Mouse (Mus musculus) heart, embryonic 10.5 days (tissue): ENCODE data around the gene Syne1. TPM values are rescaled to one million over a fixed set of nuclear protein-coding genes. Genes with fewer than 3 reads are reported as not detected.

Experiments used
- DNase-seq: peaks from one replicate; pipeline ENCODE4 v3.0.0-alpha.2; 2017; ENCODE audit warnings: low spot score
- H3K27ac ChIP-seq: fragments of 300-500 bp; sonication (generic); 2 replicates; pipeline ENCODE4 v1.5.1; 2016; ENCODE audit warnings: mild to moderate bottlenecking
- H3K27me3 ChIP-seq: fragments of 300-500 bp; sonication (generic); 2 replicates; pipeline ENCODE4 v1.6.1; 2016; ENCODE audit warnings: mild to moderate bottlenecking; ENCODE audit not compliant: poor library complexity, insufficient read depth, severe bottlenecking
- H3K36me3 ChIP-seq: fragments of 300-500 bp; sonication (generic); 2 replicates; pipeline ENCODE4 v1.6.1; 2016; ENCODE audit warnings: mild to moderate bottlenecking, moderate library complexity
- H3K4me1 ChIP-seq: fragments of 300-500 bp; sonication (generic); 2 replicates; pipeline ENCODE4 v1.6.1; 2016; ENCODE audit warnings: mild to moderate bottlenecking
- H3K4me3 ChIP-seq: fragments of 300-500 bp; sonication (generic); 2 replicates; pipeline ENCODE4 v1.5.1; 2016; ENCODE audit warnings: mild to moderate bottlenecking, moderate library complexity
- H3K9me3 ChIP-seq: fragments of 300-500 bp; sonication (generic); 2 replicates; pipeline ENCODE4 v1.6.1; 2016; ENCODE audit warnings: mild to moderate bottlenecking, moderate library complexity
- WGBS: fragments of 180-500 bp; shearing (Covaris S2); methylation state at CpG from one replicate; pipeline ENCODE4 v1.1.7; 2016; 5-methylcytosine and 5-hydroxymethylcytosine counted together
- polyA plus RNA-seq: library from polyadenylated mRNA; unstranded; fragments of >200 nt; fragmentation: Nextera tagmentation; extraction: Ambion mirVana; gene quantifications from 2 replicates; pipeline ENCODE4 v1.2.1, GENCODE M21; 2016

Syne1 gene
- polyA plus RNA-seq, 1 experiment from 2014 or later, result 6.8 TPM

DNA sequence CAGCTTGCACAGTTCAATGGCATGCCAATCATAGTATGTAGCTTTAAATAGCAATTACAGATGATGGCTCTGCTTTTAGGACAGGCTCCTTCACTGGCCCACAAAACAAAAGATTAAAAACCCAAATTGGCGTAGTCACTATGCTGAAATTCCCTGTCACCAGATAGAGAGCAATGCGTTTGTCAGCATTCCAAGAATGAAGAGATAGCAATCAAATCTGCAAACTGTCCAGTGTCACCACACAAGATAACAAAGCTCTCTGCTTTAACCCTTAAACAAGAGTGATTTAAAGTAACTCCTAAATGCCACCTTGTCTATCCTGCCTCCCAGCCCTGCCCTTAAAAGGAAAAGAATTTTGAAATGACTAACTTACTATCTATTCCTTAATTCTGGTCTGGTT, 374.9 kb downstream of the Syne1 start:
- peak; percentile 20 for DNase-seq
- Histone ChIP-seq H3K36me3 (peaks cover 17% of the 10 kb centered on the region), H3K4me3 (no peak overlapping the region), H3K27ac (peak overlapping the region; percentile 65), H3K4me1 (peaks cover 19% of the 10 kb centered on the region; the same call in 1 of the 2 replicates), H3K27me3 (no peaks in the 10 kb centered on the region), H3K9me3 (no peaks in the 10 kb centered on the region)
- 16% methylated on average over 2 of the region's 2 CpGs for WGBS

GRCm38 (mm10) chr10:5170425-5170824, 380.9 kb downstream of the Syne1 start:
- peaks cover 10% of the 10 kb centered on the region; the same call in 1 of the 2 replicates for H3K4me1 ChIP-seq
- no peaks in the 10 kb centered on the region for H3K27me3 ChIP-seq
- H3K27ac ChIP-seq, result no peak overlapping the region
- no peak for DNase-seq
- WGBS, result 61% methylated on average over 1 of the region's 1 CpGs
- no peak overlapping the region for H3K4me3 ChIP-seq
- H3K9me3 ChIP-seq, result no peaks in the 10 kb centered on the region
- peaks cover 41% of the 10 kb centered on the region for H3K36me3 ChIP-seq

GRCm38 (mm10) chr10:5167481-5167880, 383.8 kb downstream of the Syne1 start:
- Histone ChIP-seq H3K4me1 (peaks cover 9% of the 10 kb centered on the region; the same call in 1 of the 2 replicates), H3K4me3 (no peak overlapping the region), H3K36me3 (peaks cover 31% of the 10 kb centered on the region), H3K9me3 (no peaks in the 10 kb centered on the region), H3K27me3 (no peaks in the 10 kb centered on the region), H3K27ac (no peak overlapping the region)
- DNase-seq, result no peak
- WGBS, result 65% methylated on average over 3 of the region's 3 CpGs

- Histone ChIP-seq H3K36me3 (peaks cover 20% of the 10 kb centered on the region), H3K4me1 (peaks cover 9% of the 10 kb centered on the region; the same call in 1 of the 2 replicates), H3K4me3 (no peak overlapping the region), H3K9me3 (no peaks in the 10 kb centered on the region), H3K27me3 (no peaks in the 10 kb centered on the region), H3K27ac (no peak overlapping the region)
- WGBS, result 33% methylated on average over 5 of the region's 5 CpGs
- DNase-seq, result no peak
These were observed 385.8 kb downstream of the Syne1 start for GRCm38 (mm10) chr10:5165439-5165838.

GRCm38 (mm10) chr10:5163770-5164169, 387.5 kb downstream of the Syne1 start:
- peaks cover 16% of the 10 kb centered on the region for H3K36me3 ChIP-seq
- no peaks in the 10 kb centered on the region for H3K9me3 ChIP-seq
- H3K4me3 ChIP-seq, result no peak overlapping the region
- no peaks in the 10 kb centered on the region for H3K27me3 ChIP-seq
- DNase-seq, result no peak
- 51% methylated on average over 6 of the region's 6 CpGs for WGBS
- H3K4me1 ChIP-seq, result peaks cover 9% of the 10 kb centered on the region; the same call in 1 of the 2 replicates
- H3K27ac ChIP-seq, result no peak overlapping the region

DNA sequence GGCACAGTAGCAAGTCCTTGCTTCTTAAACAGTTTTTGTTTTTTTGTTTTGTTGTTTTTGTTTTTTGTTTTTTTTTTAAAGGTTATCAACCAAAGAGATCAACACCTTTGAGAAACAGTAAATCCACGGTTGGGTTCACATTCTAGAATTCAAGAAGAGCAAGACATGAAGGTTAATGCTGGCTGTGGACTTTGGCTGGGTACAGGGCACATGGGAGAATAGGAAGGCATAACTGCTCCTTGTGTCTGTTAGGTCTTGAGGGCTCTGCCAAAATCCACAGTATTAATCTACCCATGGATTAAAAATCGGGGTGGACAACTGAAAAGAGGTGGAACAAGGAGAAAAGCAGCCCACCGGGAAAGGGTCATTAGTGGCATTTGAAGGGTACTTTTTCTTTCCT, 388.0 kb downstream of the Syne1 start:
- Histone ChIP-seq H3K27ac (no peak overlapping the region), H3K4me3 (no peak overlapping the region), H3K9me3 (no peaks in the 10 kb centered on the region), H3K27me3 (no peaks in the 10 kb centered on the region), H3K4me1 (0 out of 2 replicates have a peak, but pooled peaks cover 9% of the 10 kb centered on the region), H3K36me3 (peaks cover 11% of the 10 kb centered on the region)
- DNase-seq, result no peak
- WGBS, result 80% methylated on average over 3 of the region's 3 CpGs

GRCm38 (mm10) chr10:5161394-5161872, 389.8 kb downstream of the Syne1 start:
- peaks cover 9% of the 10 kb centered on the region; the same call in 1 of the 2 replicates for H3K36me3 ChIP-seq
- no peaks in the 10 kb centered on the region for H3K9me3 ChIP-seq
- no peak overlapping the region for H3K27ac ChIP-seq
- DNase-seq, result no peak
- no peaks in the 10 kb centered on the region for H3K27me3 ChIP-seq
- 62% methylated on average over 12 of the region's 12 CpGs for WGBS
- no peak overlapping the region for H3K4me3 ChIP-seq
- H3K4me1 ChIP-seq, result 0 out of 2 replicates have a peak, but pooled peaks cover 9% of the 10 kb centered on the region

GRCm38 (mm10) chr10:5159679-5160078, 391.6 kb downstream of the Syne1 start:
- no peaks in the 10 kb centered on the region for H3K4me1 ChIP-seq
- H3K27ac ChIP-seq, result no peak overlapping the region
- H3K36me3 ChIP-seq, result peaks cover 14% of the 10 kb centered on the region; the same call in 1 of the 2 replicates
- DNase-seq, result no peak
- no peaks in the 10 kb centered on the region for H3K9me3 ChIP-seq
- no peaks in the 10 kb centered on the region for H3K27me3 ChIP-seq
- H3K4me3 ChIP-seq, result no peak overlapping the region
- 63% methylated on average over 8 of the region's 8 CpGs for WGBS

- Histone ChIP-seq H3K4me3 (no peak overlapping the region), H3K4me1 (no peaks in the 10 kb centered on the region), H3K36me3 (peaks cover 28% of the 10 kb centered on the region; the same call in 1 of the 2 replicates), H3K27me3 (no peaks in the 10 kb centered on the region), H3K9me3 (no peaks in the 10 kb centered on the region), H3K27ac (no peak overlapping the region)
- DNase-seq, result no peak
- WGBS, result 83% methylated on average over 6 of the region's 6 CpGs
These were observed 398.2 kb downstream of the Syne1 start for GRCm38 (mm10) chr10:5153047-5153446.

GRCm38 (mm10) chr10:5141471-5141870, 409.8 kb downstream of the Syne1 start:
- DNase-seq, result no peak
- H3K4me1 ChIP-seq, result no peaks in the 10 kb centered on the region
- 91% methylated on average over 5 of the region's 5 CpGs for whole genome bisulfite sequencing
- H3K27ac ChIP-seq, result no peak overlapping the region
- no peaks in the 10 kb centered on the region for H3K9me3 ChIP-seq
- H3K27me3 ChIP-seq, result no peaks in the 10 kb centered on the region
- H3K36me3 ChIP-seq, result peaks cover 66% of the 10 kb centered on the region
- H3K4me3 ChIP-seq, result no peak overlapping the region

- H3K4me3 ChIP-seq, result no peak overlapping the region
- H3K27ac ChIP-seq, result no peak overlapping the region
- no peaks in the 10 kb centered on the region for H3K9me3 ChIP-seq
- no peaks in the 10 kb centered on the region for H3K4me1 ChIP-seq
- H3K36me3 ChIP-seq, result peaks cover 55% of the 10 kb centered on the region
- no peak for DNase-seq
- WGBS, result 87% methylated on average over 4 of the region's 4 CpGs
- H3K27me3 ChIP-seq, result no peaks in the 10 kb centered on the region
These were observed 411.4 kb downstream of the Syne1 start for GRCm38 (mm10) chr10:5139932-5140264.

GRCm38 (mm10) chr10:5139246-5139931, 411.9 kb downstream of the Syne1 start:
- Histone ChIP-seq H3K36me3 (peaks cover 50% of the 10 kb centered on the region), H3K9me3 (no peaks in the 10 kb centered on the region), H3K4me3 (no peak overlapping the region), H3K4me1 (no peaks in the 10 kb centered on the region), H3K27me3 (no peaks in the 10 kb centered on the region), H3K27ac (no peak overlapping the region)
- 84% methylated on average over 3 of the region's 3 CpGs for WGBS
- DNase-seq, result no peak

- 80% methylated on average over 3 of the region's 3 CpGs for WGBS
- Histone ChIP-seq H3K4me1 (no peaks in the 10 kb centered on the region), H3K36me3 (peaks cover 15% of the 10 kb centered on the region), H3K9me3 (no peaks in the 10 kb centered on the region), H3K4me3 (no peak overlapping the region), H3K27me3 (no peaks in the 10 kb centered on the region), H3K27ac (no peak overlapping the region)
- DNase-seq, result no peak
These were observed 419.2 kb downstream of the Syne1 start for GRCm38 (mm10) chr10:5132050-5132449.
